Comparison of ENCODE assay signal across 14 mouse cellular contexts in the genomic region with DNA sequence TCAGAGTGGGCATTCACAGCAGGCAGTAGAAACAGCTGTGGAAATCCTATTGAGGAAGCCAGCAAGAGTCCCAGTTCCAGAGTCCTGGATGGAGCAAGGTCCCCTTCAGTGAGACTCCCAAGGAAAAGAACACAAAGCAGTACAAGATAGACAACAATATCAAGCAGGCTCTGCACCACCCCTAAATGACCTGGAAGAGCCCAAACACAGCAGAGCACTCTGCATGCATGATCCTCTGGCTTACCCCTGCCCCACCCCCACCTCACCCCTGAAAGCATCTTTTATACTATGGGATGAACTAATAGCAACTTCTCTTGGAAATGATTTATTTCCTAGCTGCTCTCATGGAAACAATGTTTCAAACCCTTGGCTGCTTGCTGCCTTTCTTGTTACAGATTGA.
"Had no signal": no experiment of that assay in that cellular context is flagged by ENCODE, and none has a peak within 500 bp of the region (broad histone marks: within the 10 kb centered on the region; RNA-seq: fewer than 3 reads in every experiment).

No protein-coding gene starts in this region.

- H3K27ac ChIP-seq: left cerebral cortex, adult 2 months; limb, embryonic 15.5 days; liver, embryonic 12.5 days; midbrain, embryonic 10.5 days; midbrain, embryonic 15.5 days; stomach, embryonic 15.5 days had no signal

- H3K4me3 ChIP-seq: left cerebral cortex, adult 2 months; limb, embryonic 15.5 days; liver, embryonic 12.5 days; midbrain, embryonic 10.5 days; midbrain, embryonic 15.5 days; stomach, embryonic 15.5 days had no signal

- H3K27me3 ChIP-seq: limb, embryonic 15.5 days; liver, embryonic 12.5 days; midbrain, embryonic 15.5 days; stomach, embryonic 15.5 days had no signal

- H3K36me3 ChIP-seq: limb, embryonic 15.5 days; liver, embryonic 12.5 days; midbrain, embryonic 10.5 days; midbrain, embryonic 15.5 days; stomach, embryonic 15.5 days had no signal

- H3K4me1 ChIP-seq: stomach, embryonic 15.5 days had no signal

- H3K4me2 ChIP-seq: limb, embryonic 15.5 days; liver, embryonic 12.5 days; lung, embryonic 14.5 days; midbrain, embryonic 15.5 days; stomach, embryonic 15.5 days had no signal

- DNase-seq: kidney, adult 9 months; kidney, postnatal 10 days; lung, postnatal 4 days; right cerebral cortex, postnatal 14 days; thymus, adult 2 months; thymus, postnatal 25 days had no signal

- ATAC-seq: intestine, postnatal 0 days; liver, embryonic 12.5 days had no signal

- H3K9ac ChIP-seq: limb, embryonic 15.5 days; liver, embryonic 12.5 days; lung, embryonic 14.5 days; midbrain, embryonic 15.5 days; stomach, embryonic 15.5 days had no signal

- H3K9me3 ChIP-seq: limb, embryonic 15.5 days; liver, embryonic 12.5 days; midbrain, embryonic 10.5 days; midbrain, embryonic 15.5 days; stomach, embryonic 15.5 days had no signal
